Mouse (Mus musculus) cerebellum, adult 2 months (tissue): ENCODE data around the gene Kif27. TPM values are rescaled to one million over a fixed set of nuclear protein-coding genes. Genes with fewer than 3 reads are reported as not detected.
"Not testable (repeated sequence)": the region's sequence is repeated elsewhere in the genome, so short reads cannot be mapped to it uniquely, and the experiment has no call there.

Source experiments
- DNase-seq, 2 experiments: peaks; one replicate each; pipeline ENCODE4 v3.0.0; 2021
- H3K27ac ChIP-seq: fragments of 200-500 bp; 2 replicates; pipeline ENCODE4 v1.5.1; 2012; ENCODE audit warnings: low read length, control low read depth, inconsistent platforms; ENCODE audit not compliant: insufficient read depth
- H3K27me3 ChIP-seq: fragments of 200-500 bp; 2 replicates; pipeline ENCODE4 v1.6.1; 2012; ENCODE audit warnings: inconsistent platforms, mild to moderate bottlenecking, low read length, moderate library complexity; ENCODE audit not compliant: control insufficient read depth, insufficient read depth
- H3K4me1 ChIP-seq: fragments of 200-500 bp; 2 replicates; pipeline ENCODE4 v1.6.1; 2011; ENCODE audit warnings: low read length; ENCODE audit not compliant: control insufficient read depth, insufficient read depth
- H3K4me3 ChIP-seq: fragments of 200-500 bp; replicated peaks from 2 replicates; pipeline ENCODE3; 2011; ENCODE audit warnings: mild to moderate bottlenecking, low read depth, low read length, control low read depth; ENCODE audit not compliant: insufficient read depth
- CTCF ChIP-seq: fragments of 200-500 bp; IDR thresholded peaks from 2 replicates; pipeline ENCODE4 v1.5.1; 2011; ENCODE audit warnings: low read depth, mild to moderate bottlenecking, control low read depth, low read length, moderate library complexity, borderline replicate concordance; ENCODE audit not compliant: insufficient read depth
- POLR2A ChIP-seq: fragments of 200-500 bp; IDR thresholded peaks from 2 replicates; pipeline ENCODE4 v1.6.1; 2011; ENCODE audit warnings: low read length, control low read depth, borderline replicate concordance; ENCODE audit not compliant: insufficient read depth
- WGBS: fragments of 180-500 bp; shearing (Covaris S2); methylation state at CpG from one replicate; pipeline ENCODE4 v1.1.7; 2018; 5-methylcytosine and 5-hydroxymethylcytosine counted together
- polyA plus RNA-seq: library from polyadenylated mRNA; depleted of rRNA; stranded (reverse); fragments of >200 nt; gene quantifications from 2 replicates; pipeline ENCODE4 v1.2.3, GENCODE M21; 2012; rRNA removed

Kif27 gene
- polyA plus RNA-seq = 0.47 and 0.59 TPM in 2 replicates

DNA sequence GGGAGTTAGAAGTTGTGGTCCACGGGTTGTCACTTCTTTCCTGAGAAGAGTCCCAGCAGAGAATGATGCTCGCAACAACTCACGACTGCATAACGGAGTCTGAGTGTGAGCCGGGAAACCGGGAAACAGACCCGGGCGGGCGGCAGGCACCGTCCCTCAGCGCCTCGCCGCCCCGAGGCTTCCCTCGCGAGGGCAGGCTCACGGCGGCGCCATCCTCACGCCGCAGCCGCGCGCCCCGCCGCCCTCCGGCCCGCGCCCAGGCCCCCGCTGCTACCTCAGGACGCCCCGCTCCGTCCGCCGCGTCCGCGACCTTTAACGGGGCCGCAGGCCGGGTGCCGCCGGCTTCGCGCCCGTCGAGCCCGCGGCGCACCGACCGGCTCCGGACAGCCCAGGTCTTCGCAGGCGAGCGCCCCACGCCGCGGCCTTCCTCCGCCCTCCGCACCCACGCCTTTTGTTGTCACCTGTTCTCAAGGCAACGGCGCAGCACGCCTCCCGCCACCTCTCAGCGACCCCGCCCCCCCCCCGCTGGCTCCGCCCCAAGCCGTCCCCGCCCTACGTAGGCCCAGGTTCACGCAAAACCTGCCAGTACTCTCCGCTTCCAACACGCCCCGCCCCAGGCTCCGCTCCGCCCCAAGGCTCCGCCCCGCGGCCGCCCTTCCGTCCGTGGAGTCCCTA is at the start of gene Kif27:
Gene Kif27 (minus strand): TSS at position 494 of the 675 bp plus-strand sequence.
- H3K4me3 ChIP-seq = peak within 1 kb of the TSS; percentile 45
- H3K4me1 ChIP-seq = no peaks in the 10 kb centered on the region
- DNase-seq = peak; percentile 68 to 72
- TF ChIP-seq CTCF (no peak), POLR2A (no peak)
- H3K27me3 ChIP-seq = no peaks in the 10 kb centered on the region
- WGBS = under 1% methylated on average over 83 of the region's 85 CpGs
- no peak within 1 kb of the TSS for H3K27ac ChIP-seq

DNA sequence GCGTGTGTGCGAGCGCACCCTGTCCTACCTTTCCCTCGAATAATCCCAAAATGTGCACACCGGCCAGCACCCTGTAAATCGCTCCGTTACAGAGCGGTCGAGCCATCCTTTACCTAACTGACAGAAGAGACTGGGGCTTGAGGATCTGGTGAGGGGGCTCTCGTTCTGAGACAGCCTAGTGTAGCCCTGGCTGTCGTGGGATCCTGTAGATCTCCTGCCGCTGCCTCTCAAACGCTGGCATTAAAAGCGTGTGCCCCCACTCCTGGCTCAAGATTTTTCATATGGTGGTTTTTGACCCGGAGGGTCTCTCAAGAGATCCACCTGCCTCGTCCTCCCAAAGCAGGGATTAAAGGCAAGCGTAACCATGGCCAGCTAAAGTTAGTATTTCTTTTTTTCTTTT is 44.3 kb upstream of the Kif27 start, which contains the start of gene Hnrnpk:
Gene Hnrnpk (minus strand): TSS at position 101 of the 400 bp plus-strand sequence.
- H3K4me3 ChIP-seq = peak within 1 kb of the TSS; percentile 81
- not testable (repeated sequence) for DNase-seq, H3K27me3 ChIP-seq, H3K4me1 ChIP-seq
- H3K27ac ChIP-seq = peak within 1 kb of the TSS; percentile 98
- 7% methylated on average over 17 of the region's 17 CpGs for WGBS

DNA sequence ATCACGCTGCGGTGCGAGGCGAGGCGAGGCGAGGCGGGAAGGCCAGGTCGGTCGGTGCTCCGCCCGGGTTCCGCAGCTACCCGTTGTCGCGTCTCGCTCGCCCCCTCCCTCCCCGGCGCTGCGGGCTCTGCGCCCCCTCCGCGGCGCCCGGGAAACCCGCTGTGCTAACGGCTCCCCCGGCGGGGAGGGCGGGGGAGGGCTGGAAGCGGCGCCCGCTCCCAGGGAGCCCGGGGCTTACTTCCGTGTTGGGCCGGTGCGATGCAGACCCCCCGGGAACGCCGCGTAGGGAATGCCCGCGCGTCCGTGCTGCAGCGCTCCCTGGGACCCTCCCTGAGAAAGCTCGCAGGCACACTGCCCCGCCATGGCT is 43.8 kb upstream of the Kif27 start:
- Histone ChIP-seq H3K4me1 (no peaks in the 10 kb centered on the region), H3K27me3 (no peaks in the 10 kb centered on the region), H3K4me3 (peak overlapping the region; percentile 81), H3K27ac (peak overlapping the region; percentile 73)
- DNase-seq = no peak
- under 1% methylated on average over 47 of the region's 48 CpGs for WGBS
- TF ChIP-seq CTCF (no peak), POLR2A (no peak)

DNA sequence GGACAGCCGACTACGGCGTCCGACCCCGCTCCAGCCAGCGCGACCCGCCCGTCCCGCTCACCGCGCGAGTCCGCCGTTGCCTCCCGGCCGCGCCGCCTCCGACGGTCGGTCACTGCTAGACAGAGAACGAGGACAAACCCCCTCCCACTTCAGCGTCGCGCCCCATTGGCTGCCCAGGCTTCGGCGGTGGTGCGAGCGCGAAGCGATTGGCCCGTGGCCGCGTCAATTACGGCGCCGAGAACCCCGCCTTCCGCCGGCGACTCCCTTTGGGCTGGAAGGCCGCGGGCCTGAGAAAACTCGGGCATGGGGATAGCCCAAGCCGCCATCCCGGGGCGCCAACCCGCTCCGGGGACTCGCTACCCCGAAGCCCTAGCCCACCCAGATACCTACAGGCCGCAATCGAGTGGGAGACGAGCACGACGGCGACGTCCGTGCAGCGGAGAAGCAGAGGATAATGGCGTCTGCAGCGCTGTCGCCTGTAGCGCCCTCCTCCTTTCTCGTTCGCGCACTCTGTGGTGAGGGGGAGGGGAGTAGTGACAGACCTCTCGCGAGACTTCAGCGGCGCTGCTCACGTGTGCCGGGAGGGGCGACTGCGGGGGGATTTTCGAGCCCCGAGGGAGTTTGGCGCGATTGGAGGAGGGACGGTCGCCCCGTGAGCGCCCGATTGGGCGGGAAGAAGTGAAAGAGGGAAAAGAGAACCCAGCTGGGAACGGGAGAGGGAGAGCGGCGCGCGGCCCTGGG is 43.3 kb upstream of the Kif27 start, which contains the start of gene Rmi1:
Gene Rmi1 (plus strand): TSS at position 246 of the 741 bp plus-strand sequence.
- peak; percentile 97 to 100 for DNase-seq
- peak within 1 kb of the TSS; percentile 98 for H3K27ac ChIP-seq
- WGBS = under 1% methylated on average over 90 of the region's 91 CpGs
- TF ChIP-seq CTCF (no peak), POLR2A (peak; percentile 97)
- H3K27me3 ChIP-seq = no peaks in the 10 kb centered on the region
- peak within 1 kb of the TSS; percentile 81 for H3K4me3 ChIP-seq
- H3K4me1 ChIP-seq = no peaks in the 10 kb centered on the region

DNA sequence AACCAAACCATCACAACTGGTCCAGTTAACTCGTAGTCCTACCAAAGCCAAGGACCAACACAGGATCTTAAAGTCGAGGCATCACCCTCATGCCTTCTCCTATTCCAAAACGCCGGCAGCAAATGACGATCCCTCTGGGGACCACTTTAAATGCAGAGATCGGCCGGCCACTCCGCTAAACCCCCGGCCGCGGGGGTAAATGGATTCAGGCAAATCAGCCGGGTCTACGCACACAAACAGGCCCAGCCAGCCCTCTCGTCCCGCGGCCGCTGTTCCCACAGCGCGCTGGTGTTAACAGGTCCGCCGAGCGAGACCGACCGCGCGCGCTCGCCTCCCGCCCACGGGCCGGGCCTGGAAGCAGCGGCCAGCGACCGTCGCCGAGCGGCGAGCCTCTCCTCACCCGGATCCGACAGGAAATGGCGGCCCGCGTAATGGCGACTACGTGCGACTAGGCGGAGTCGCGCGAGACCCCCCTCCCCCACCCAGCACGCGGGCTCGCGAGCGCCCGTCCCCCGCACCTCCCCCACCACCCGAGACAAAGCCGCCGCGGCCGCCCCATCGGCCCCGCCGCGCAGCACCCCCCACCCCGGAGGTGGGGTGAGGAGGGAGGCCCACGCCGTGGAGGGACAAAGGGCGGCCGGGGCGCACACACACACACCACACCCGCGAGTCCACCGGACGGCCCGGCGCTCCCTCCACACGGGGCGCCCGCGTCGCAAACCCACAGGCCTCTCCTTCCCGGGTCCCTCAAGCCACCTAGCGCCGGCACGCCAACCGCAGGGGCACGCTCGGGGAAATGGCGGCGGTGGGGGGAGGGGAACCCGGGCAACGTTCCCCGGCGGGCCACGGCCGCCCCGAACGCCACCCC is 42.4 kb upstream of the Kif27 start:
- WGBS = under 1% methylated on average over 94 of the region's 100 CpGs
- H3K27me3 ChIP-seq = no peaks in the 10 kb centered on the region
- H3K27ac ChIP-seq = peak overlapping the region; percentile 76
- H3K4me1 ChIP-seq = no peaks in the 10 kb centered on the region
- no peak for TF ChIP-seq CTCF
- TF ChIP-seq POLR2A = no peak
- peak in 1 of 2 experiments; percentile 74 for DNase-seq
- H3K4me3 ChIP-seq = peak overlapping the region; percentile 81

DNA sequence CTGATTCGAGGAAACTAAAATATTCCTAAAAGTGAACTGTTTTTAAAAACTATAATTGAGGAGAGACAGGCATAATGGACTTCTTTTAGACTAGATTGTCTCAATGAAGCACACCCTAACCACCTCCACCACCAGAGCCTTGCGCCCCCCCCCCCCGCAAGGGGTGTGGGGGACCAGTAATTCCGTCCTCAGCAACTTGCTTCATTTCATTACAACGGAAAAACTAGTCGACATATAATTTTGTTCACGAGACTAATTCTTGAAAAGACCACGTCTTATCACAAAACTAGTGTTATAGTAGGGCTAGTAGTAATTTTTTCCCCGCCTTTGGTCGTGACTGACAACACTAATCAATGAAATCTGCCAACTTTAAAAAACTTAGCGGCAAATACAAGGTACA is 41.7 kb upstream of the Kif27 start:
- H3K27ac ChIP-seq = no peak overlapping the region
- H3K4me1 ChIP-seq = no peaks in the 10 kb centered on the region
- peak overlapping the region; percentile 81 for H3K4me3 ChIP-seq
- DNase-seq = no peak
- WGBS = under 1% methylated on average over 11 of the region's 11 CpGs
- TF ChIP-seq POLR2A (no peak), CTCF (no peak)
- no peaks in the 10 kb centered on the region for H3K27me3 ChIP-seq

DNA sequence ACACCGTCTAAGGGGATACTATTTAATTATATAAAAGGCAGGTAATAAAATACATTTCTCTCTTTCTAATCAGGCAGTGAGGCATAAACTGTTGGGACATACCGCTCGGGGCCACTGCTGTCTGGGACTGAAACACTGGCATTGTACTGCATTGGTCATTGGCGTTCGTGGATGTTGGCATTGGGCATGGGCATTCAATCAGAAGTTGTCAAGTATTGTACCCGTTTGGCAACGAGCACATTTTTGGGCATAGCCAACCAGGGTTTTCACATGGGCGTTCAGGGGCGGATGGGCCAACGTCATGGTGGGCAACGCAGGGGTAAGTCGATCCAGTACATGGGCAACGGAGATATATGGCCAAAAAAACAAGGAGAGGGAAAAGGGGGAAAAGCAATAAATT is 38.7 kb upstream of the Kif27 start:
- WGBS = 28% methylated on average over 13 of the region's 13 CpGs
- TF ChIP-seq POLR2A = no peak
- TF ChIP-seq CTCF = no peak
- Histone ChIP-seq H3K27me3 (no peaks in the 10 kb centered on the region), H3K4me1 (no peaks in the 10 kb centered on the region), H3K4me3 (no peak overlapping the region), H3K27ac (no peak overlapping the region)
- DNase-seq = peak in 1 of 2 experiments; percentile 25

DNA sequence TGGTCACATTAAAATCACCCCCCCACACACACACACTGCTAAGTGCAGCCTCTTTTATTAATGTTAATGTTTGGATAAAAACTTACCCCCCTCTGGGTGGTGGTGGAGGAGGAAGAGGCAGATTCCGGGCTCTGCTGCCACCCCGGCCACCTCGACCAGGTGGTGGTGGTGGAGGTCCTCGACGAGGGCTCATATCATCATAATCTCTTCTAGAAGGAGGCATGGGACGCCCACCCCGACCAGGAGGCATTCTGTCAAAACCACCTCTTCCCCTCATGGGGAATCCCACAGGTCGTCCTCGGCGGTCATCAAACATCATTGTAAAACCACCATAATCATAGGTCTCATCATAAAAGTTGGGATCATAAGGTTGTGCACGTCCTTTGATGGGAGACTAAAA is 35.5 kb upstream of the Kif27 start:
- H3K27me3 ChIP-seq, H3K4me3 ChIP-seq, DNase-seq, H3K4me1 ChIP-seq, H3K27ac ChIP-seq: not testable (repeated sequence)
- 79% methylated on average over 11 of the region's 11 CpGs for WGBS
